Mouse (Mus musculus) urinary bladder, postnatal 10 days (tissue): ENCODE results near the gene Spp1.

Experiments
- DNase-seq: peaks from one replicate; pipeline ENCODE4 v3.0.0; 2022; ENCODE audit warnings: low spot score

Gene Spp1

DNA sequence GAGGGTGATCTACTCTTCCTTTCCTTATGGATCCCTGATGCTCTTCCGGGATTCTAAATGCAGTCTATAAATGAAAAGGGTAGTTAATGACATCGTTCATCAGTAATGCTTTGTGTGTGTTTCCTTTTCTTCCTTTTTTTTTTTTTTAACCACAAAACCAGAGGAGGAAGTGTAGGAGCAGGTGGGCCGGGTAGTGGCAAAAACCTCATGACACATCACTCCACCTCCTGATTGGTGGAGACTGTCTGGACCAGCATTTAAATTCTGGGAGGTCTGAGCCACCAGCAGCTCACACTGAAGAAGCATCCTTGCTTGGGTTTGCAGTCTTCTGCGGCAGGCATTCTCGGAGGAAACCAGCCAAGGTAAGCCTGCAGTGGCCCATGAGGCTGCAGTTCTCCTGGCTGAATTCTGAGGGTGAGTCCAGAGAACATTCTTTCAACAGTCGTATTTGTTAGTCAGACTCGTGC, at the start of gene Spp1:
Spp1 (plus strand) TSS at position 284 of the 467 bp plus-strand sequence.
- DNase-seq = no peak

DNA sequence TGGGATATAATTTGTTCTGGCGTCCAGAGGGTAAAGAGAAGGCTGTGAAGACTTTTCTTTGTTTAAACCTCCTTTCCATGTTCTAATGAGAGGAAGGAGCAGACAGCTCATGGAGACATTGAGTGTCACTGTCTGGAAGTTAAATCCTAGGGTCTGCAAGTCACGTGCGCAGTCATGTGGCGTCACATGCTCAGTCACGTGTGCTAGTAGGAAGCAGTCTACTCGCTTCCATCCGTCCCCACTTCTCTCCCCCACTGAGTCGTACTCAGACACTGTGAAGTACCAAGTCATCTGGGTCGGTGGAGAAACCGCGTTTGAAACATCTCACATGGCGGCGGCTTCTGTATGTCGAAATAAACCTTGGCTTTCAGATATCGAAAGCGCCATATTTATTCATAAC, 49.4 kb upstream of the Spp1 start:
- DNase-seq = no peak

- DNase-seq = no peak
Measured at GRCm38 (mm10) chr5:104386908-104387307, 48.0 kb upstream of the Spp1 start.

- no peak for DNase-seq
Measured at GRCm38 (mm10) chr5:104390962-104391361, 44.0 kb upstream of the Spp1 start.

- no peak for DNase-seq
Measured at GRCm38 (mm10) chr5:104392784-104393183, 42.1 kb upstream of the Spp1 start.

GRCm38 (mm10) chr5:104396286-104396685, 38.6 kb upstream of the Spp1 start:
- DNase-seq = no peak

GRCm38 (mm10) chr5:104398001-104398400, 36.9 kb upstream of the Spp1 start:
- DNase-seq = no peak

- DNase-seq = no peak
Measured at GRCm38 (mm10) chr5:104399291-104399950, 35.5 kb upstream of the Spp1 start.

GRCm38 (mm10) chr5:104399970-104400369, 34.9 kb upstream of the Spp1 start:
- no peak for DNase-seq

DNA sequence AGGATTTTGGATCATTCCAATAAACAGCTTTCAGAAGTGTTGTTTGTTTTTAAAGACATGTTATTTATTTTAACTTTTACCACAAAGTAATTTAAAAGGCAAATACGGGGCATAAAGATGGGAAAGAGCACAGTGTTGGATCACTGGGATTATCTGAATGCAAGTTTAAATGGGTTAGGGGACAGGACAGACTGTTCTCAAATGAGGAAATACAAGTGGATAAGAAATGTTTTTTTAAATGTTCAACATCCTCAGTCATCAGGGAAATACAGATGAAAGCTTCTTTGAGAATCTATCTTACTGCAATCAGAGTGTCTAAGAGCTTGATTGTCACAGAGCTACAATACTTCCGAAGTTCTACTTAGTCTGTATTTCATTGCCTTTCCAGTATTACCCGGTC, 32.3 kb upstream of the Spp1 start:
- DNase-seq = no peak

DNA sequence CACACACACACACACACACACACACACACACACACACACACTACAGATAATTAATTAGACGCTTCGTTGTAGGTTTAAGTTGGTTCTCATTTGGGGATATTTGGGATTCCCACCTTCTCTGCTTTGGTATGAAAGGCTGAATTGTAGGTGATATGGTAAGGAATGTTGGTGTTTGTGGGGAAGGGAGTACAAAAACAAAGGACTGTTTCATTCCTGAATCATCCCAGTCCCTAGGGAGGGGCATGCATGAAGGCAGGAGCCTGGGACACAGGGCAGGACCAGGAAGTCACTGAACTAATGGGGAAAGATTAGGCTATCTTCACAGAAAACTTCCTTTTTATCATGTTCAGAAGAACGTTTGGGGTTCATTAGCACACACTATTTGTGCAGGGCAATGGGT, 31.6 kb upstream of the Spp1 start:
- DNase-seq = no peak

GRCm38 (mm10) chr5:104404551-104404950, 30.4 kb upstream of the Spp1 start:
- DNase-seq = no peak

- DNase-seq = no peak
Measured at GRCm38 (mm10) chr5:104405051-104405450, 29.9 kb upstream of the Spp1 start.

DNA sequence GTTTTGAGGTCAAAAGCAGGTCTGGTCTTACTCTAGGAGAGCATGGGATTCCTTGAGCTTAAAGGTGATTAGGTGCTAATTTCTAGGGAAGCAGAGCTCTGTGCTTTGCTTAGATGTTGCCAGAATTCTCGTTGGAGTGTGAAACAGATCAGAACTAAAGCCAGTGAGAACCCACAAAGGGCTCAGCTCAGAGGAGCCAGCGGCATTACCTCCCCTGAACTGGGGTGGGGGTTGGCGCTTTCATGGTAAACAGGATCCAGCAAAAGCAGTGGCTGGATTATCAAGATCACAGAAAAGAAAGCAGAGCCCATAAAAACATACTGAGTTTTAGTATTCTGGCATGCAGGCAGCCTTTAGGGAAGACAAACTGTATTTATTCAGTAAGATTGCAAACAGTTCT, 28.2 kb upstream of the Spp1 start:
- no peak for DNase-seq

- no peak for DNase-seq
Measured at GRCm38 (mm10) chr5:104407541-104408231, 27.2 kb upstream of the Spp1 start.

DNA sequence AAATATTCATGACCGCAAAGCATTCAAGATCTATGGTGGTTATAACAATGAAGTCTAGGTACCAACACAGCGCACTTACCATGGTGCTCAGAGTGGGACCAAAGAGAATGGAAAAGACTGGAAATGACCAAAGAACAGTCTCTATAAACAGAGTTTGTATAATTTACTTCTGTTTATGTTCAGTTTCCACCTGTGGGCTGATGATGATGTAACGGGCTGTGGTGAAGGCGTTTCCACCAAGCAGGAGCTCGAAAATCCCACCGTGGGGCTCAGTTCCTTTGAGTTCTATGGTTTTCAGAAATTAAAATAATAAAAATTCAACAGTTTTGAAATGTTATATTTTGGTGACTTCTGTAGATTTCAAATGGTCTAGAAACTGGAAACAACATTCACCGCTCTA, 26.4 kb upstream of the Spp1 start:
- no peak for DNase-seq

DNA sequence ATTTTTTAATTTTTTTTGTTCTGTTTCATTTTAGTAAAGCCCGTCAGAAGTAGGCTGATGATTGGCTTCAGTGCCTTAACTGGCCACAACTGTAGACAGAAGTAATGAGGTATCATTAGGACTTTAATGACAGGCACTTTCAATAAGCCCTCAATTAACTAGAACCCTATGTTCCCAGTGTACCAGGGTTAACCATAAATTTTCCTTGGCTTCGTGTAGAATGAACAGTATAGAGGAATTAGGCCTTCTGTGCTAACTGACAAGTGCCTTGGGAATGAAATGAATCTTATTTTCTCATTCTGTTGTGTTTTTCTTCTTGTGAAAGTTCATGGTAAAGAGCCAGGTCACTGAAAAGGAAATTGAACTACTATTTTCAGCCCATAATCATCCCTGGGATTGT, 18.9 kb upstream of the Spp1 start:
- no peak for DNase-seq

- DNase-seq = no peak
Measured at GRCm38 (mm10) chr5:104417028-104417427, 17.9 kb upstream of the Spp1 start.

- DNase-seq = no peak
Measured at GRCm38 (mm10) chr5:104417721-104418120, 17.2 kb upstream of the Spp1 start.

DNA sequence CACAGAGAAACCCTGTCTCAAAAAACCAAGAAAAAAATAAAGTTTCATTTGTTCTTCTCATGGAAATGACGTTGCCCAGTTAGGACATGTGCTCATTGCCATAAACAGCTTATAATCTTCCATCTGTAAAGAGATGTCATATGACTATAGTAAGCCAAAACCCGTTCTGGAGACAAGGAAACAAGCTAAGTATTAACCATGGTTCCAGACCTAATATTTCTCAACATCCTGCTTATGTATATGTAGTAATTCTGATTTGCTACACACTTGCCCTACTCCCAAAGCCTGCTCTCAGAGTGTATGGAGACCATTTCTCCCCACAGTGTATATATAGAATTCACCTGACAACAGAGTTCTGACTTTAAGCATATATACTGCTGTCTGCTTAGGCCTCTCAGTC, 12.9 kb upstream of the Spp1 start:
- DNase-seq = no peak

- DNase-seq = no peak
Measured at GRCm38 (mm10) chr5:104423861-104424260, 11.1 kb upstream of the Spp1 start.

DNA sequence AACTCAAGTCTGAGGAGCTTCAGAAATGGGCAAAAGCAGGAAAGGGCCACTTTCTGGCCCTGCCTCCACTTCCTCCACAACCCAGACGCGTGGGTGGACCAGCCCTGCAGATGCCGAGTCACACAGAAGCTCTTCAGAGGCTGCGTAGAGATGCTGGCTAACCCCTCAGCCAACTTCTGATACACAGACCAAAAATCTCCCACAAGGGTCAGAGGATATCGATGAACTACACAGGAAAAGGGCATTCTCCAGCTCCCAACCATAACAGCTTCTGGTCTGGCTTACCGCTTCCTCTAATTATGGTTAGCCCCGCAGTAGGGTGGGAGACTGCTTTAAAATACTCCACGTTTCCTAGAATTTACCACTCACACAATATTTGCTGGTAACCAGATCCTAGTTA, 9.0 kb upstream of the Spp1 start:
- DNase-seq = no peak

GRCm38 (mm10) chr5:104432886-104433285, 2.0 kb upstream of the Spp1 start:
- no peak for DNase-seq
